Mouse (Mus musculus) gastrocnemius, postnatal 4 days (tissue): Measurements from ENCODE around the gene Nupr1. TPM values are rescaled to one million over a fixed set of nuclear protein-coding genes. Genes with fewer than 3 reads are reported as not detected.
A peak's percentile ranks its signal among the peaks of the same experiment; 100 is the strongest.

Experiments used
- DNase-seq, 2 experiments: peaks; one replicate each; pipeline ENCODE4 v3.0.0; 2021 to 2022; ENCODE audit warnings: low spot score in 2 of 2, mixed read lengths in 2 of 2
- total RNA-seq, 2 experiments: library from RNA; stranded (reverse); gene quantifications; 2 replicates each; pipeline ENCODE4 v1.2.3; 2021

The Nupr1 gene
- total RNA-seq, 2 experiments from 2014 or later: 18.2 to 21.6 TPM

DNA sequence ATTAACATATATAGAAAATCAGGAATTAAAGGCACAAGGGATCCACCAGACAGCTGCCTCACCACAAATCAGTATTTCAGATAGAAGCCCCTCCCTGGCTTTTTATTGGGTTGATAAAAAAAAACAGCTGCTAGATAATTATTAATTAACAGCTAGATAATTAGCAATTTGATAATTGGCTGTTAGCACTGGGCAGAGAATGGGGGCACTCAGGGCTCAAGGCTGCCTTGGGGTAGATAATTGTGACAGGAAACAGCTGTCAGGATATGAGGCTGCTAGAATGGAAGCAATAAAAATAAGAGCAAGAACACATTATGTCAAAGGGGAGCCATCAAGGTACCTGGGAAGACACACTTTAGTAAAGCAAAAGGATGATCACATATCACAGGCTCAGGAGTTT, 14.3 kb upstream of the Nupr1 start:
- no peak for DNase-seq

- no peak for DNase-seq
Observed at GRCm38 (mm10) chr7:126644345-126644744, 13.7 kb upstream of the Nupr1 start.

- DNase-seq: peak in 1 of 2 experiments; percentile 22
Observed at GRCm38 (mm10) chr7:126643244-126643617, 12.6 kb upstream of the Nupr1 start.

- DNase-seq: no peak
Observed at GRCm38 (mm10) chr7:126642545-126643243, 12.0 kb upstream of the Nupr1 start.

DNA sequence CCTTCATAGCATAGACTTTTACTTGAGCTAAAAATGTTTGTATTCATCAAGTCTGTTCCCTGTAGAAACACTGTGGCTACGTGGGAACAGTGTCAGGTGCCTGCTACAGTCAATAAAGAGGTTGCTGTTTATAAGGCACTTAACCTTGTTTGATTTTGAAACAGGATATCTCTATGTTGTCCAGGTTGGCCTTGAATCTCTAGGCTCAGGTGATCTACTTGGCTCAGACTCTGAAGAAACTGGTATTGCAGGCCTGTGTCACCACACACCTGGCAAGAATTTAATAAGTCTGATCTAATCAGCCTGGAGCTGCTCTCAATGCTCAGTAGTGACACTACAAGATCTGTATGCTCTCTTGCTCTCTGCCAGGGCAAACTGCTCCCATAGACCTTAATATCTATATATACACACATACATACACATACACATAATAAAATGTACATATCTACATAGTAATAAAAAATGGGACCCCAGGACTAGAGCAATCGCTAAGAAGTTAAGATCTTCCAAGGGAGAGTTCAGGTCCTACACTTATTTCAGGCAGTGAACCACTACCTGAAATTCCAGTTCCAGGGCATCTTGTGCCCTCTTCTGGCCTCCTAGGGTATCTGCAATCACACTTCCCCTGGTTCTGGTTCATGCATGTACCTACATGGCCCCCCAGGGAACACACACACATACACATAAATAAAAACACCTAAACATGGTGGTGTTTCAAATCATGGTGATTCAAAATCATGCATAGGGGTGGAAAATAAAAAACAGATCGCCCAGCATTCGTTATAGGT, 6.3 kb upstream of the Nupr1 start:
- DNase-seq: no peak

- DNase-seq: no peak
Observed at GRCm38 (mm10) chr7:126635375-126635774, 4.7 kb upstream of the Nupr1 start.

- DNase-seq: no peak
Observed at GRCm38 (mm10) chr7:126632478-126632877, 1.8 kb upstream of the Nupr1 start.

- no peak for DNase-seq
Observed at GRCm38 (mm10) chr7:126629915-126630314, 746 bp downstream of the Nupr1 start.

DNA sequence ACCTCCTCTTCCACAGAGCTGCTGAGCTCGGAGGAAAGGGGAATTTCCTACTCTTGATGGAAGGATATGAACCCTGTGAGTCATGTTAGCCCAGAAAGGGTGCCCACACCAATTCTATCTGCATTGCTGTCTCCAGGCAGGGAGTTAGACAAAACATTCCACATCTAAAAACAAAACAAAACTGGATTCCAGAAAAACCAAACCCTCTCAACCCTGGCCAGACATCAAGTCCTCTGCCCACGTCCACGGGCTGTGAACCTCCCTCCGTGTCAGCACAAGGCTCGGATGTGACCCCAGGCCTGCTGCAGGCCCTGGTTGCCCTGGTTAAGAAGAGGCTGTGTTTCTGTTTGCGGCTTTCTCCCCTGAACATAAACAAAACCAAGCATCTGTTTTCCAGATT, 2.5 kb downstream of the Nupr1 start:
- no peak for DNase-seq

GRCm38 (mm10) chr7:126625807-126626600, 4.7 kb downstream of the Nupr1 start:
- no peak for DNase-seq

- DNase-seq: peak; percentile 56 to 78
Observed at GRCm38 (mm10) chr7:126625369-126625768, 5.3 kb downstream of the Nupr1 start.

DNA sequence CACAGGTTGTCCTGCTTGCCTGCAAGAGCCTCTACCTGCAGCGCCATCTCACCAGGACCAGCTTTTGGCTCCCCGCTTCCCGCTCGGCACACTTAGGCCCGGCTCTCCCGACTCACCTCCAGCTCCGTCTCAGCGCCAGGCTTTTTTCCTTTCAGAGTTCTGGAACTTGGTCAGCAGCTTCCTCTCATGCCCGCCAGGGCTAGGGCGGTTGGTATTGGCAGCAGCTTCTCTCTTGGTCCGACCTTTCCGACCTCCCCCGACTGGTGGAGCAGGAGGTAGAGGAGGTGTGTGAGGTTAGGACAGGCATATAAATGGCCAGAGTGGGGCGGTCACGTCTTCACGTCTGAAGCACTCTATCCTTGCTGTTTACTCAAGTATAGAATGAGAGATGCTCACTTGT, 5.9 kb downstream of the Nupr1 start:
- DNase-seq: no peak

GRCm38 (mm10) chr7:126623381-126623780, 7.3 kb downstream of the Nupr1 start:
- DNase-seq: no peak

- DNase-seq: no peak
Observed at GRCm38 (mm10) chr7:126621452-126622359, 9.0 kb downstream of the Nupr1 start.

DNA sequence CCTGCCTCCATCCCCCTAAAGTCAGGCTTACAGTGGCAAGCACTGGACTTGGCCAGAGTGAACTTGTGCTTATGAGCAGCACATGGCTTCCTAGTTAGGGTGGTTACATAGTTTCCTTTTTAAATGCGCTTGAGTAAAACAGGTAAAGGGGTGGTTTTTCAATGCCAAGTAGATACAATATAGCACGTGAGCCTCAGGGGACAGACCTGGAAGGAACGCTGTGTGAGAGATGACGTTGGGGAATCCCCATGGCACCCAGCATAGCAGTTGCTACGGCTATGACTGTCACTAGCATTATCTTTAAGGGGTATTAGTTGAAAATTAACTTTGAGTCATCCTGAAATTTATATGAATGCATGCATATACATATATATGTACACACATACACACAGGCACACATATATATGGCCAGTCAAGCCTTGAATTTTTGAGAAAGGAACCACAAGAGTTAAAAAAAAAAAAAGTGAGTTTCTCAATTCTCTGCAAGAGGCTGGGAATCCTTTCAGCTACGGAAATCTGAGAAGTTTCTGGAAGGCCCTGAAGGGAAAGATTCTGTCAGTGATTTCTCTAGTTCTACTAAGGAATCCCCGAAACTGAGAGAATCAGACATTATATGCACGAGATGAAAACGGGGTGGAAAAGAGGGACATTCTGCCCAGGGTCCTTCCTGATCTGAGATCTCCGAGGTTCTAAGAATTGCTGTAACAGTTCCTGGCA, 10.9 kb downstream of the Nupr1 start:
- DNase-seq: no peak

DNA sequence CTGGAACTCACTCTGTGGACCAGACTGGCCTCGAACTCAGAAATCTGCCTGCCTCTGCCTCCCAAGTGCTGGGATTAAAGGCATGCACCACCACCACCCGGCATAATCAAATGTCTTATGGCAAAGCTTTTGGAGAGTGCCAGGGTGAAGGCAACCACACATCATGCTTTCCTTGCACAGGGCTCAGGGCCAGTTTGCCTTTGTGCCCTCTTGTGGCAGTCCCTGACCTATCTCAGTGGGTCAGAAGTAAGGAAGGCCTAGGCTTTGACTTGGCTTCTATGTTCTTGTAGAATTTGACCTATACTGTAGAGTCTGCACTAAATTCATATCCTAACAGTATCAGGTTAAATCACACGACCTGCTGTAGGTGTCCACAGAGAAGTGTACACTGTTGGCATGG, 14.0 kb downstream of the Nupr1 start:
- no peak for DNase-seq

GRCm38 (mm10) chr7:126612736-126613135, 17.9 kb downstream of the Nupr1 start:
- DNase-seq: no peak

DNA sequence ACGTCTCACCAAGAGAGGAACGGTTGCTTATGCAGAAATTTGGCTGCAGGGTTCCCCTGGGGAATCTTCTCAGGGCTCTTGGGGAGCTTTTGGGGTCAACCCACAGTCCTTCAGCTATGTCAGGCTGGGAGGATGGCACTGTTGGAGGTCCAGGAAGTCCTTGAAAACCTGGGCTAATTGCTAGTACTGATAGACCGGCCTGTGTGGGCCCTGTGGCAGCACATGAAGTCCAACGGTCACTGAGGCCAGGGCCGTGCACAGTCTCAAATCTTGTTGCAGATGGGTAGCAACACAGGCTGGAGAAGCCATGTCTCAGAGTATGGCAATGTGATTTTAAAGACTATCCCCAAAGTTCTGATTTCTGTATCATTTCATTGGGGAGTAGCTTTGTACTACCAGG, 22.9 kb downstream of the Nupr1 start:
- DNase-seq: no peak

DNA sequence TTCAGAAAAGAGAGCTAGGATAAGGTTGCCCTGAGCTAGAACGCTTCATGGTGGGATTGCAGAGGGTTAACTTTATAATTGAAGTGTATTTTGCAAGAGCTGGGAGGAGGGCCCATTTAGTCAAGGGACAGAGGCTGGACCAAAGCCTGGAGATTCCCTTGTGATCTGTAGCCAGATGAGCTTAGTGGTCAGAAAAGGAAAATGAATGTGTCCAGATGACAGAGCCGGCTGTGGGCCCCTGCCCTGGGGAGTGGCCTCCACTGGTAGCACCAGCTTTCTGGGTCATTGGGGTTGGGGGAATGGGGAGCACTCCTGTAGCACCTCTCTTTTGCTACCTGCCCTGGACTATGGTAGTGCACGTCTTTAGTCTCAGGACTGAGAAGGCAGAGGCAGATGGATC, 23.6 kb downstream of the Nupr1 start:
- peak; percentile 38 to 75 for DNase-seq

- DNase-seq: no peak
Observed at GRCm38 (mm10) chr7:126606611-126607010, 24.1 kb downstream of the Nupr1 start.
